11 mouse cellular contexts compared by ENCODE assay signal in genomic region chr2:32718761-32719160, GRCm38 (mm10). TPM values are rescaled to one million over a fixed set of nuclear protein-coding genes. Genes with fewer than 3 reads are reported as not detected.
DNase-seq lines count a peak whose midpoint lies in the region; ATAC-seq and TF ChIP-seq lines count a peak whose summit lies in the region.
"Had no signal": no experiment of that assay in that cellular context is flagged by ENCODE, and none has a peak within 500 bp of the region (broad histone marks: within the 10 kb centered on the region; RNA-seq: fewer than 3 reads in every experiment).

No protein-coding gene starts in this region.

- TF ChIP-seq CTCF in left cerebral cortex, adult 2 months (IDR thresholded peaks at IDR 0.05) = no peak
- TF ChIP-seq CTCF in Patski (IDR thresholded peaks at IDR 0.05) = no peak

- no peak overlapping the region for H3K27ac ChIP-seq in left cerebral cortex, adult 2 months
- no peak overlapping the region for H3K27ac ChIP-seq in forebrain, embryonic 16.5 days (ENCODE audit: low read length)
- peak overlapping the region; percentile 73 for H3K27ac ChIP-seq in limb, embryonic 13.5 days

- no peaks in the 10 kb centered on the region for H3K9me3 ChIP-seq in forebrain, embryonic 16.5 days (ENCODE audit: control insufficient read depth, low read length)
- H3K9me3 ChIP-seq in limb, embryonic 13.5 days = no peaks in the 10 kb centered on the region

- no peak overlapping the region for H3K4me3 ChIP-seq in left cerebral cortex, adult 2 months
- H3K4me3 ChIP-seq in forebrain, embryonic 16.5 days (replicated peaks; ENCODE audit: low read length) = no peak overlapping the region
- H3K4me3 ChIP-seq in limb, embryonic 13.5 days = no peak overlapping the region

- POLR2A ChIA-PET in Patski (lab: Charles Lee) = no interaction called here

- H3K27me3 ChIP-seq in Patski = no peaks in the 10 kb centered on the region
- no peaks in the 10 kb centered on the region for H3K27me3 ChIP-seq in forebrain, embryonic 16.5 days (replicated peaks; ENCODE audit: control insufficient read depth, insufficient read depth, low read length)
- no peaks in the 10 kb centered on the region for H3K27me3 ChIP-seq in limb, embryonic 13.5 days

- peak; percentile 14 for ATAC-seq in Patski
- ATAC-seq in forebrain, embryonic 16.5 days = peak; percentile 55
- ATAC-seq in limb, embryonic 13.5 days (ENCODE audit: low FRiP score, low read depth) = peak; percentile 66; the same call in 1 of the 2 replicates

- intact Hi-C loops in left cerebral cortex, postnatal 14 days (cut with DNase I) = no loop called here
- intact Hi-C loops in left cerebral cortex, adult 2 months (cut with DNase I) = no loop called here
- intact Hi-C loops in gastrocnemius, postnatal 14 days (cut with DNase I; ENCODE audit: low total_unique reads) = no loop called here

- no peak overlapping the region for H3K4me2 ChIP-seq in forebrain, embryonic 16.5 days (ENCODE audit: low read length)
- no peak overlapping the region for H3K4me2 ChIP-seq in limb, embryonic 13.5 days (replicated peaks)

- 23% methylated on average over 9 of the region's 9 CpGs for WGBS in forebrain, embryonic 16.5 days
- WGBS in limb, embryonic 13.5 days = 55% methylated on average over 9 of the region's 9 CpGs

- DNase-seq in left cerebral cortex, postnatal 14 days (ENCODE audit: low spot score in 2 of 2) = peak; percentile 54 to 59
- DNase-seq in left cerebral cortex, adult 2 months (ENCODE audit: extremely low spot score in 1 of 2, low spot score in 2 of 2) = no peak
- no peak for DNase-seq in Patski (ENCODE audit: low read depth, low spot score)
- no peak for DNase-seq in gastrocnemius, postnatal 14 days
- no peak for DNase-seq in frontal cortex, postnatal 36 days (ENCODE audit: low spot score in 2 of 2)
- no peak for DNase-seq in spleen, postnatal 14 days (ENCODE audit: low spot score in 2 of 2)
- DNase-seq: lung, postnatal 10 days had no signal

- CTCF ChIA-PET in Patski (lab: Charles Lee) = no interaction called here

- in situ Hi-C loops in Patski (cut with MboI; ENCODE audit: low pct_unique_long_range_greater_than_20kb) = no loop called here

- H3K9ac ChIP-seq in forebrain, embryonic 16.5 days (replicated peaks; ENCODE audit: low read depth, low read length) = no peak overlapping the region
- no peak overlapping the region for H3K9ac ChIP-seq in limb, embryonic 13.5 days

- H3K36me3 ChIP-seq in forebrain, embryonic 16.5 days (ENCODE audit: control insufficient read depth, insufficient read depth) = no peaks in the 10 kb centered on the region
- no peaks in the 10 kb centered on the region for H3K36me3 ChIP-seq in limb, embryonic 13.5 days

- peaks cover 5% of the 10 kb centered on the region for H3K4me1 ChIP-seq in forebrain, embryonic 16.5 days (replicated peaks; ENCODE audit: control insufficient read depth, insufficient read depth, low read length)
- peaks cover 33% of the 10 kb centered on the region for H3K4me1 ChIP-seq in limb, embryonic 13.5 days

RNA-seq across cellular contexts. Expression of gene Sh2d3c, which starts 2.1 kb away (rescaled TPM):
- total RNA-seq in left cerebral cortex, postnatal 14 days (2021) = 10 to 100 TPM; 31.1 to 35.6 TPM
- total RNA-seq in left cerebral cortex, adult 2 months (2021) = 10 to 100 TPM; 31.1 to 42.5 TPM
- polyA plus RNA-seq in Patski (2021) = 3.6 TPM
- polyA plus RNA-seq in forebrain, embryonic 16.5 days (2015; fragmentation: Nextera tagmentation; extraction: Ambion mirVana) = 41.9 and 43.0 TPM in 2 replicates
- 21.2 and 22.9 TPM in 2 replicates for polyA plus RNA-seq in limb, embryonic 13.5 days (2015; fragmentation: Nextera tagmentation; extraction: Ambion mirVana)
- 10 to 100 TPM; 10.2 to 16.1 TPM for total RNA-seq in gastrocnemius, postnatal 14 days (2021)

RNA-seq across cellular contexts. Expression of gene Cdk9, which starts 5.9 kb away (rescaled TPM):
- total RNA-seq in left cerebral cortex, postnatal 14 days (2021) = 100 to 1,000 TPM; 100 to 106 TPM
- total RNA-seq in left cerebral cortex, adult 2 months (2021) = 100 to 1,000 TPM; 129 to 134 TPM
- 93.3 TPM for polyA plus RNA-seq in Patski (2021)
- 82.2 and 85.0 TPM in 2 replicates for polyA plus RNA-seq in forebrain, embryonic 16.5 days (2015; fragmentation: Nextera tagmentation; extraction: Ambion mirVana)
- polyA plus RNA-seq in limb, embryonic 13.5 days (2015; fragmentation: Nextera tagmentation; extraction: Ambion mirVana) = 106 and 112 TPM in 2 replicates
- 10 to 100 TPM; 21.3 to 23.9 TPM for total RNA-seq in gastrocnemius, postnatal 14 days (2021)

RNA-seq across cellular contexts. Expression of gene Fpgs, which starts 14.8 kb away (rescaled TPM):
- 10 to 100 TPM in 1 of 2 experiments, 1 to 10 TPM in 1; 9.5 to 10.1 TPM for total RNA-seq in left cerebral cortex, postnatal 14 days (2021)
- total RNA-seq in left cerebral cortex, adult 2 months (2021) = 10 to 100 TPM in 1 of 2 experiments, 1 to 10 TPM in 1; 9.4 to 10.5 TPM
- polyA plus RNA-seq in Patski (2021) = 28.9 TPM
- polyA plus RNA-seq in forebrain, embryonic 16.5 days (2015; fragmentation: Nextera tagmentation; extraction: Ambion mirVana) = 21.5 and 23.7 TPM in 2 replicates
- 34.3 and 35.4 TPM in 2 replicates for polyA plus RNA-seq in limb, embryonic 13.5 days (2015; fragmentation: Nextera tagmentation; extraction: Ambion mirVana)
- total RNA-seq in gastrocnemius, postnatal 14 days (2021) = 10 to 100 TPM in 1 of 2 experiments, 1 to 10 TPM in 1; 6.7 to 11.1 TPM

RNA-seq across cellular contexts. Expression of gene 6330409D20Rik, which starts 22.1 kb away (rescaled TPM):
- 1 to 10 TPM; 2.2 to 3.8 TPM for total RNA-seq in left cerebral cortex, postnatal 14 days (2021)
- 1 to 10 TPM; 1.6 to 2.2 TPM for total RNA-seq in left cerebral cortex, adult 2 months (2021)
- polyA plus RNA-seq in Patski (2021) = not detected
- polyA plus RNA-seq in forebrain, embryonic 16.5 days (2015; fragmentation: Nextera tagmentation; extraction: Ambion mirVana) = 2.8 and 3.5 TPM in 2 replicates
- 0.51 TPM in 1 of 2 replicates, not detected in the other for polyA plus RNA-seq in limb, embryonic 13.5 days (2015; fragmentation: Nextera tagmentation; extraction: Ambion mirVana)
- not detected for total RNA-seq in gastrocnemius, postnatal 14 days (2021)
- total RNA-seq: hematopoietic stem cell, adult 5-6 weeks had no signal
- polyA plus RNA-seq: gonadal fat pad, adult 2 months had no signal

RNA-seq across cellular contexts. Expression of gene Tor2a, which starts 38.3 kb away (rescaled TPM):
- 10 to 100 TPM; 27.6 to 30.4 TPM for total RNA-seq in left cerebral cortex, postnatal 14 days (2021)
- 10 to 100 TPM; 30.4 to 30.7 TPM for total RNA-seq in left cerebral cortex, adult 2 months (2021)
- 66.0 TPM for polyA plus RNA-seq in Patski (2021)
- polyA plus RNA-seq in forebrain, embryonic 16.5 days (2015; fragmentation: Nextera tagmentation; extraction: Ambion mirVana) = 62.1 and 65.4 TPM in 2 replicates
- 72.7 and 74.5 TPM in 2 replicates for polyA plus RNA-seq in limb, embryonic 13.5 days (2015; fragmentation: Nextera tagmentation; extraction: Ambion mirVana)
- total RNA-seq in gastrocnemius, postnatal 14 days (2021) = 1 to 10 TPM; 7.5 to 8.2 TPM

Comparison
In these comparisons a context has a peak if more than half of its experiments do, and no peak if none do; other contexts are left out.
1. DNase-seq: peak in left cerebral cortex, postnatal 14 days (2 of 2); none in left cerebral cortex, adult 2 months (0 of 2), Patski (single experiment), gastrocnemius, postnatal 14 days (single experiment), frontal cortex, postnatal 36 days (0 of 2) and spleen, postnatal 14 days (0 of 2).
2. ATAC-seq: peak in every context shown above with its lines; median percentile 66 in limb, embryonic 13.5 days; 55 in forebrain, embryonic 16.5 days; 14 in Patski.
3. RNA of gene Cdk9, which starts 5.9 kb away (total RNA-seq): 129 to 134 TPM in left cerebral cortex, adult 2 months and 100 to 106 TPM in left cerebral cortex, postnatal 14 days; 21.3 to 23.9 TPM in gastrocnemius, postnatal 14 days; every median in the first group is over 4 times any median in the second.